Mouse (Mus musculus): ENCODE measurements at regions not wholly inside any gene's neighbourhood (a gene's known extent, or its start where the extent isn't known, plus 50 kb on each side); places are given as distances from the start of the nearest gene placed in this dataset.

DNA sequence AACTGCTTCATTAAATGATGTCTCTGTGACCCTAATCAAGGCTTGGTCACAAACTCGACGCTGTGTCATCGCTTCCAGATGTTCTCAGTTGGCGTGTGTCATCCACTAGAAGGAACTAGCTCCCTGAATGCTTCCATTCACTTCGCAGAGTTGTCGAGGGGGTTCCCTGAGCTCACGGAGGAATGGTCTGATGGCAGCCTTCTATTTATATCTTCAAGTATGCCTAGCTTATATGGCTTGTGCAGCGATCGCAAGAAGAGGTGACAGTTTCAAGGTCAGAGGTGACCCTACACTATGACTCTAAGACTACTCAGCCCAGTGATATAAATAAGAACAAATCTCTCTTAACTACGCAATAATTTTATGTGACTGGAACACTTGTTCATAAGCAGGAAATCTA is 126.3 kb downstream of the Nr4a2 start:
- no peak for ATAC-seq (ENCODE audit: low FRiP score)
- Histone ChIP-seq H3K9ac (no peak overlapping the region), H3K4me3 (no peak overlapping the region), H3K36me3 (no peaks in the 10 kb centered on the region), H3K27ac (no peak overlapping the region), H3K27me3 (no peaks in the 10 kb centered on the region), H3K4me1 (no peaks in the 10 kb centered on the region), H3K9me3 (replicated peaks) (no peaks in the 10 kb centered on the region), H3K4me2 (replicated peaks) (no peak overlapping the region)
- 79% methylated on average over 10 of the region's 10 CpGs for WGBS

DNA sequence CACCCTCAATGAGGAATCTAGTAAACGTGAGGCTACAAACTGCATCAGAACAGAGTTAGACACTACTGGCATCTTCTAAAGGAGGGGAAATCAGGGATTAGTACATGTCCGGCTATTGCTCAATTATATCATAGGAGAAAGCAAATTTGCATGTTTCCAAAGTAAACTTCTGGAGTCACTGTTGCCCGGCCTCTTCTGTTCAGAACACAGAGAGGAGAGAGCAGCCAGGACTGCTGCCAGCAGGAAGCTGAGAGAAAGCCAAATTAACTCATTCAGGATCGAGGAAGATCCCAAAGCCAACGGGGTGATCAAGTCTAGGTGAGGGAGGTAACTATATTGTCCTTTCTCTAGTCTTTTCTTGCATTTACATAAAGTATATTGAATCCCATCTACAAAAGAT is 131.0 kb downstream of the Nr4a2 start:
- Histone ChIP-seq H3K36me3 (no peaks in the 10 kb centered on the region), H3K4me1 (no peaks in the 10 kb centered on the region), H3K9ac (no peak overlapping the region), H3K27ac (no peak overlapping the region), H3K4me3 (no peak overlapping the region), H3K27me3 (no peaks in the 10 kb centered on the region), H3K9me3 (replicated peaks) (no peaks in the 10 kb centered on the region), H3K4me2 (replicated peaks) (no peak overlapping the region)
- 85% methylated on average over 5 of the region's 5 CpGs for WGBS
- ATAC-seq (ENCODE audit: low FRiP score), result no peak

DNA sequence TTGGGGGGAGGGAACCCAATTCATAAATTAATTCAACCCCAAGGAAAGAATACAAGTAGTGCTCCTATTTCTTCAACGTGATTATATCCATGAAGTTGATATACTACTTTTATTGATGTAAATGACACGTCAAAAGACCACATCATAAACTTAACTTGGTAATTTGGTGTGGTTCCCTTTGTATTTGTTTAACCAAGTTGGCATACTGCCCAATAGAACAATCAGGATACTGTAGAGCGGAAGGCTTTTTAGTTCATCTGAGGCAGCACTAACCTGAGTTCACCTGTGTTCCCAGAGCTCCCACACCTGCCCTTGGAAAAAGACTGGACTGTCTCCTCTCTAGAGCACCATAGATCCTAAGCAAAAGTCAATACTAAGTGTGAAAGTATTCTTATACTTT is 132.0 kb downstream of the Nr4a2 start:
- no peaks in the 10 kb centered on the region for H3K36me3 ChIP-seq
- H3K4me1 ChIP-seq, result no peaks in the 10 kb centered on the region
- no peak for ATAC-seq (ENCODE audit: low FRiP score)
- WGBS, result 89% methylated on average over 3 of the region's 3 CpGs
- no peak overlapping the region for H3K4me2 ChIP-seq (replicated peaks)
- H3K27ac ChIP-seq, result no peak overlapping the region
- no peaks in the 10 kb centered on the region for H3K9me3 ChIP-seq (replicated peaks)
- H3K9ac ChIP-seq, result no peak overlapping the region
- no peaks in the 10 kb centered on the region for H3K27me3 ChIP-seq
- no peak overlapping the region for H3K4me3 ChIP-seq

DNA sequence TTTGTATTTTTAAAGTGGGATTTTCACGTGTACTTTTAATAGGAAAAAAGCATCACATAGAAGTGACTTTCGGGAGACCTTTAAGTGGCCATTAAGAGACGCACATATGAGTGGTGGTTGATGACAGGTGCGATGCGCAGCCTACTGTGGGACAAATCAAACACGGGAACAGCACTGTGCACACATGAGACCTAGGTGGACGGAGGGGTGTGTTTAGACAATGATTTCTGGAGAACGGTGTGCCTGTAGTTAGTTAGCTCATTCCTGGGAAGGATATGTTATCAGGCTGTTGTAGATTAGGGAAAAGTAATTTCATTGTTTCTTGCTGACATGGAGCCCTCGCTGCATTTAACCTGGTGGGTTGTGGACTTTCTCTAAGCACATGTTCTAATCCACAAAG is 133.0 kb downstream of the Nr4a2 start:
- Histone ChIP-seq H3K27ac (no peak overlapping the region), H3K36me3 (no peaks in the 10 kb centered on the region), H3K4me2 (replicated peaks) (no peak overlapping the region), H3K9ac (no peak overlapping the region), H3K9me3 (replicated peaks) (no peaks in the 10 kb centered on the region), H3K27me3 (no peaks in the 10 kb centered on the region), H3K4me1 (no peaks in the 10 kb centered on the region), H3K4me3 (no peak overlapping the region)
- 89% methylated on average over 9 of the region's 9 CpGs for WGBS
- ATAC-seq (ENCODE audit: low FRiP score), result no peak

DNA sequence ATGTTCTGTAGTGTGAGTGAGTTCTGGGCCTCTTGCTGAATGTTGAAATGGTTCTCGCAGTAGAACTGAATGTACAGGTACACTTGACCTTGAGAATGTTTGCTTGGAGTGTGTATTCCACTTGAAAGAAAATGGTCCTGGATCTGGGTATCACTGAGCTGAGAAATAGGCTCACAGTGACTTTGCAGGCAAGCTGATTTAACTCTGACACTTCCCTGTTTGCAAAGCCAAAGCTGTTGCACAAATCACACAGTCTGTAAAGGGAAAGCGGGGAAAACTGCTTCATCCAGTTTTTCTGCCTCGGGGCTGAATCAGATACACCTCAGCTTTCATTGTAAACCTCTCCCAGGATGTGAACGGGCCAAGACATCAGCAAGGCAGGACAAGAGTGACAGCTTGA is 140.6 kb downstream of the Nr4a2 start:
- Histone ChIP-seq H3K9ac (no peak overlapping the region), H3K4me1 (no peaks in the 10 kb centered on the region), H3K27ac (no peak overlapping the region), H3K36me3 (no peaks in the 10 kb centered on the region), H3K4me2 (replicated peaks) (no peak overlapping the region), H3K4me3 (no peak overlapping the region), H3K27me3 (no peaks in the 10 kb centered on the region), H3K9me3 (replicated peaks) (no peaks in the 10 kb centered on the region)
- no peak for ATAC-seq (ENCODE audit: low FRiP score)
- WGBS, result 88% methylated on average over 4 of the region's 4 CpGs

DNA sequence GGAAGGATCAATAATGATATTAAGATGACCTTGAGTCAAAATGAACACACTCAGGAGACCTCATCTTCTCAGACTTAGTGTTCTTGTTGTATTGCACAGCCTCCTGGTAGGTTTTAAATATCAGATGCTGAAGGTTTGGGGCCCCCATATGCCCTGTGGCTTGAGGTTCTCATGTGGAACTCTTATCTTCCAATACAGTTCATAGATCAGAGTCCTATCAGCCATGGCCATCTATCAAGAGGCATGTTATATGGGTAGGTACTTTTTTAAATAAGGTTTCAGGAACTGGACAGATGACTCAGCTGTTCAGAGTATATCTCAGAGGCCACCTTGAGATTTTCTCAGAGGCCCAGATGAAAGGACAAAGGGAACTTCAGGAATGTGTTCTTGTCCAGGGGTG is 143.2 kb downstream of the Nr4a2 start:
- Histone ChIP-seq H3K9ac (no peak overlapping the region), H3K4me1 (no peaks in the 10 kb centered on the region), H3K4me3 (no peak overlapping the region), H3K9me3 (replicated peaks) (no peaks in the 10 kb centered on the region), H3K27ac (no peak overlapping the region), H3K27me3 (no peaks in the 10 kb centered on the region), H3K4me2 (replicated peaks) (no peak overlapping the region), H3K36me3 (no peaks in the 10 kb centered on the region)
- no peak for ATAC-seq (ENCODE audit: low FRiP score)

DNA sequence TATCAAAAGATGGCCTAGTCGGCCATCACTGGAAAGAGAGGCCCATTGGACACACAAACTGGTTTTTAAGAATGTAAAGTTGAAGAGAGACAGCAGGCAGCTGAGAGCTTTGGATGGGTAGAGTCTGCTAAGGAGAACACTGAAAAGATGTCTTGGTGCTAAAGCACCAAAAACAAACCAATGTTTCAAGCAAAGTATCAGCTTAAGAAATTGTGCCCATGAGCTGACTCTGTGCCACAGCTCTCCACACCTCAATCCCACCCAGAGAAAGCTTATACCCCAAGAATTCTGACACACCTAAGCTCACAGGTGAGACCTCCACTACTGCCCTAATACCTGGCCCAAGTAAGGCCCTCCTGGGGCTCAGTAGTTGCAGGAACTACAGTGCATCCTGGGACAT is 148.1 kb downstream of the Nr4a2 start:
- no peak for ATAC-seq (ENCODE audit: low FRiP score)
- H3K27ac ChIP-seq, result no peak overlapping the region
- H3K9ac ChIP-seq, result no peak overlapping the region
- no peak overlapping the region for H3K4me2 ChIP-seq (replicated peaks)
- no peaks in the 10 kb centered on the region for H3K27me3 ChIP-seq
- no peaks in the 10 kb centered on the region for H3K4me1 ChIP-seq
- no peak overlapping the region for H3K4me3 ChIP-seq
- H3K36me3 ChIP-seq, result no peaks in the 10 kb centered on the region
- 78% methylated on average over 1 of the region's 1 CpGs for WGBS
- no peaks in the 10 kb centered on the region for H3K9me3 ChIP-seq (replicated peaks)

DNA sequence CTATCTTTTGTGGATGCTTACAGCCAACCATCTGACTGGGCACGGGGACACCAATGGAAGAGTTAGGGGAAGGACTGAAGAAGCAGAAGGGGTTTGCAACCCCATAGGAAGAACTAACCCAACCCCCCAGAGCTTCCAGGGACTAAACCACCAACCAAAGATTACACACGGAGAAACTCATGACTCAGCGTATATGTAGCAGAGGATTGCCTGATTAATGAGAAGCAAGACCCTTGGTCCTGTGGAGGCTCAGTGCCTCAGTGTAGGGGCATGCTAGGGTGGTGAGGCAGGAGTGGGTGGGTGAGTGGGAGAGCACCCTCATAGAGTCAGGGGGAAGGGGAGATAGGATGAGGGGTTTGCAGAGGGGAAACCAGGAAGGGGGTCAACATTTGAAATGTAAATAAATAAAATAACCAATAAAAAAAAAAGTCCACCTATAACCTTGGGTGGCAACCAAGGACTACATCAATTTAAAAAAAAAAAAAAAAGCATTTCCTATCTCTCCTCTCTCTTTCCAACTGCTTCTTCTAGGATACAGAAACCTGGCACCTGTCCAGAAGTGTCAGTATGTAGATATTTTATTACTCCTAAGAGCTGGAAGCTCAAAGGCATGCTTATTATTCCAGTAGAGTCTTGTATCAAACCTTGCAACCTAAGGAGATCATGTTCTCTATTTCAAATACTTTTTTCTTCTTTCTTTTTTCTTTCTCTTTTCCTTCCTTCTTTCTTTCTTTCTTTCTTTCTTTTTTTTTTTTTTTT is 159.7 kb downstream of the Nr4a2 start:
- no peak for ATAC-seq (ENCODE audit: low FRiP score)
- Histone ChIP-seq H3K9ac (no peak overlapping the region), H3K27ac (no peak overlapping the region), H3K27me3 (no peaks in the 10 kb centered on the region), H3K9me3 (replicated peaks) (no peaks in the 10 kb centered on the region), H3K4me3 (no peak overlapping the region), H3K36me3 (no peaks in the 10 kb centered on the region), H3K4me1 (peaks cover 2% of the 10 kb centered on the region; the same call in 1 of the 2 replicates), H3K4me2 (replicated peaks) (no peak overlapping the region)
- 86% methylated on average over 3 of the region's 3 CpGs for WGBS

DNA sequence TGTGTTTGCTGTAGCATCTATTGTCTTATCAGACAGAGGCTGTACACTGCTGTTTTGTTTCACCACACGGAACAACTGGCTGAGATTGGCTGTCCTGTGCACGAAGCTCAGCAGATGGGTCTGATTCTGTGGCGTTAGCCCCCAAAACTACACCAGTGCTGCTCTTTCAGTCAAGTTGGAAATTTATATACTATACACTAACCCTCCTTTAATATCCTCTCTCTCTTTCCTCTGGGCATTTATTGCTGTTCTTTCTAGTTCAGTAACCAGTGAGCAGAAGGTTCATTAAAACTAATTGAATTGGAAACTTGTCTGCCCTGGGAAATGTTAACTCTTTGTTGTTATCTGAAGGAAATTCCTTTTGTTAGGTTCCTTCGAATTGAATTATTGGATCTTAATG is 164.1 kb downstream of the Nr4a2 start:
- 53% methylated on average over 4 of the region's 4 CpGs for WGBS
- Histone ChIP-seq H3K9ac (no peak overlapping the region), H3K4me3 (no peak overlapping the region), H3K9me3 (replicated peaks) (no peaks in the 10 kb centered on the region), H3K4me2 (replicated peaks) (no peak overlapping the region), H3K27me3 (no peaks in the 10 kb centered on the region), H3K36me3 (no peaks in the 10 kb centered on the region), H3K4me1 (peaks cover 2% of the 10 kb centered on the region; the same call in 1 of the 2 replicates), H3K27ac (0 out of 2 replicates have a peak overlapping the region, but pooled peaks have one; percentile 23)
- ATAC-seq (ENCODE audit: low FRiP score), result peak; percentile 46

DNA sequence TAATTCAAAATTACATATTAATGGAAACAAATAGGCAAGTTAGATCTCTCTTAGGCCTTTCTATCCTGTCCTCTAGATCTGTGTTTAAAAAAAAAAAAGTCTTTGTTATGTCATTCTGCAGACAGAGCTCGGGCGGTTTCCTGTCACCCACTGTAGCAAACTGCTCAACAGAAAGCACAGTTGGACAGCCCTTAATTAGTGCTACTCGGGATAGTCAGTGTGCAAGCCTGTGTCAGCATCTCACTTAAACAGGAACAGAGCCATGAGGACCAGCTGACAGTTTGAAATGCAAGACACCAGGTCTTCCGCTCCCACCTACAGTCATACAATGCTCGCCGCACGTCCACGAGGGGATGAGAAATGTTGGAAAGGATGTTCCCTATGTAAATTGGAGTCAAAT is 170.5 kb downstream of the Nr4a2 start:
- Histone ChIP-seq H3K4me2 (replicated peaks) (no peak overlapping the region), H3K27ac (no peak overlapping the region), H3K27me3 (no peaks in the 10 kb centered on the region), H3K9ac (no peak overlapping the region), H3K4me3 (no peak overlapping the region), H3K4me1 (no peaks in the 10 kb centered on the region), H3K9me3 (replicated peaks) (no peaks in the 10 kb centered on the region), H3K36me3 (no peaks in the 10 kb centered on the region)
- ATAC-seq (ENCODE audit: low FRiP score), result 0 out of 2 replicates have a peak, but pooled peaks have one; percentile 26
- 81% methylated on average over 8 of the region's 8 CpGs for WGBS

DNA sequence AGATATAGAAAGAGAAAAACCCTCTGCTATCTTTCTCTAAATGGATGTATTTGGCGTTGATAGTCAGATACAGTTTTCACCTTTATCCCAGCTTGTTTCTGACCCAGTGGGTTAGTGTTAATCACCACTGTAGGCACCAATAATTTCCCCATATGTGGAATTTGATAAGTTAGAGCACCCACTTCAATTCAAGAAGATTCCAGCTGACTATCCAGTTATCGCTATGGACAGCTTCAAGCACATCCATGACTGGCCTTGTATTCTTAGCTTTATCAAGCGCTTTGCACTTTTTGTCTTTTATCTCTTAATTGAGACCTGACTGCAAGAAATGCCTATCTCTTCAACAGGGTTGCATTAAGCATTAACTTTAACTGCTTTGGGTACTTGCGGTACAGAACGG is 211.3 kb downstream of the Nr4a2 start:
- H3K27ac ChIP-seq, result no peak overlapping the region
- WGBS, result 94% methylated on average over 5 of the region's 5 CpGs
- no peak overlapping the region for H3K4me3 ChIP-seq
- H3K9ac ChIP-seq, result no peak overlapping the region
- H3K9me3 ChIP-seq (replicated peaks), result no peaks in the 10 kb centered on the region
- ATAC-seq (ENCODE audit: low FRiP score), result no peak
- no peaks in the 10 kb centered on the region for H3K36me3 ChIP-seq
- H3K4me1 ChIP-seq, result no peaks in the 10 kb centered on the region
- H3K27me3 ChIP-seq, result no peaks in the 10 kb centered on the region
- no peak overlapping the region for H3K4me2 ChIP-seq (replicated peaks)

DNA sequence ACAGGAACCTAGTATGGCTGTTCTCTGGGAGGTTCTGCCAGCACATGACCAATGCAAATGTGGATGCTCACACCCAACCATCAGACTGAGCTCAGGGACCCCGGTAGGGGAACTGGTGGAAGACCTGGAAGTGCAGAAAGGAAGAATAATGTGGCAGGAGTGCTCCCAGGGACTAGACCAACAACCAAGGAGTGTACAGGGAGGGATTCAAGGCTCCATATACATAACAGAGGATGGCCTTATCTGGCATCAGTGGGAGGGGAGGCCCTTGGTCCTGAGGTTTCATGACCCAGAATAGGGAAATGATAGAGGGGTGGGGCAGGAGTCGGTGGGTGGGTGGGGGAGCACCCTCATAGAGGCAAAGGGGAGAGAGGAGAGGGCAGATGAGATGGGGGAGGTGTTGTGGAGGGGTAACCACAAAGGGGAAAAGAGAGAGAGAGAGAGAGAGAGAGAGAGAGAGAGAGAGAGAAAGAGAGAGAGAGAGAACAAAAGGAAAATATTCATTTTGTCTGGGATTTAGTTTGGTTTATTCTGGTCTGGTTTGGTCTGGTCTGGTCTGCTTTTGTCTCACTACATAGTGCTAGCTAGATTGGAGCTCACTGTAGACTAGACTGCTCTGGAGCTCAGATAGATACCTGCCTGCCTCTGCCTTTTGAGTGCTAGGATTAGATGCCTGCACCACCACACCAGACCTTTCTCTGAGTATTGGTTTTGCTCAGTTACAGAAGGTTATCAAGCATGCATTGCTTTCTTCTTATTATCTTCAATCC is 214.5 kb downstream of the Nr4a2 start:
- ATAC-seq (ENCODE audit: low FRiP score), result no peak
- Histone ChIP-seq H3K4me1 (no peaks in the 10 kb centered on the region), H3K4me3 (no peak overlapping the region), H3K4me2 (replicated peaks) (no peak overlapping the region), H3K27me3 (no peaks in the 10 kb centered on the region), H3K27ac (no peak overlapping the region), H3K9ac (no peak overlapping the region), H3K36me3 (no peaks in the 10 kb centered on the region), H3K9me3 (replicated peaks) (no peaks in the 10 kb centered on the region)
- WGBS, result 76% methylated on average over 2 of the region's 2 CpGs

DNA sequence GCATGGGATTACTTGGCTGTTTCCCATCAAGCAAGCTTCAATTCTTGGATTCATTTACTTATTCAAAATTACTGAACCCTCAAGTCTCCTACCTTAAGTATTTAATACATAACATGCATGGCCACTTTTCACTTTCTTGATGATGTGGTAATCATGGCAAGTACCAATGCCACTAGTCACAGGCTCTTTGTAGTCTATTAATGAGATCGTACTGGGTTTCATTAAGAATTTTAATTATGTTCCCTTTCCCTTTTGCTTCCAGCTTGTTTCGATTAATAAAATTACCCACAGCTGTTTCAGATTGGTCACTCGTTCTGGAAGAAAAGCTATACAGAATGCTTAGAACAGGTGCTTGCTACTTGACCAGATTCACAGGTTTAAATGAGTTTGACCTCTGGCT is 238.6 kb downstream of the Nr4a2 start:
- no peak overlapping the region for H3K4me3 ChIP-seq
- no peak overlapping the region for H3K4me2 ChIP-seq (replicated peaks)
- H3K36me3 ChIP-seq, result no peaks in the 10 kb centered on the region
- no peak for ATAC-seq (ENCODE audit: low FRiP score)
- no peaks in the 10 kb centered on the region for H3K27me3 ChIP-seq
- H3K4me1 ChIP-seq, result no peaks in the 10 kb centered on the region
- WGBS, result 70% methylated on average over 3 of the region's 3 CpGs
- H3K9me3 ChIP-seq (replicated peaks), result no peaks in the 10 kb centered on the region
- H3K27ac ChIP-seq, result no peak overlapping the region
- H3K9ac ChIP-seq, result no peak overlapping the region
